Mouse (Mus musculus) splenic B cell, adult 2 months (primary cell): Measurements from ENCODE around the gene Usmg5.
A peak's percentile ranks its signal among the peaks of the same experiment; 100 is the strongest.
"Not testable (repeated sequence)": the region's sequence is repeated elsewhere in the genome, so short reads cannot be mapped to it uniquely, and the experiment has no call there.

Experiments
- DNase-seq: peaks from one replicate; pipeline ENCODE4 v3.0.0-alpha.2; 2011; ENCODE audit warnings: low read depth, low spot score
- H3K27me3 ChIP-seq: 2 replicates; pipeline ENCODE4 v1.6.1; 2012; ENCODE audit warnings: mild to moderate bottlenecking, low read length, moderate library complexity, mixed read lengths; ENCODE audit not compliant: control insufficient read depth, poor library complexity, insufficient read depth, severe bottlenecking
- H3K36me3 ChIP-seq: 2 replicates; pipeline ENCODE4 v1.6.1; 2012; ENCODE audit warnings: mild to moderate bottlenecking, low read length, moderate library complexity, mixed read lengths; ENCODE audit not compliant: control insufficient read depth, poor library complexity, insufficient read depth, severe bottlenecking

Usmg5 gene

DNA sequence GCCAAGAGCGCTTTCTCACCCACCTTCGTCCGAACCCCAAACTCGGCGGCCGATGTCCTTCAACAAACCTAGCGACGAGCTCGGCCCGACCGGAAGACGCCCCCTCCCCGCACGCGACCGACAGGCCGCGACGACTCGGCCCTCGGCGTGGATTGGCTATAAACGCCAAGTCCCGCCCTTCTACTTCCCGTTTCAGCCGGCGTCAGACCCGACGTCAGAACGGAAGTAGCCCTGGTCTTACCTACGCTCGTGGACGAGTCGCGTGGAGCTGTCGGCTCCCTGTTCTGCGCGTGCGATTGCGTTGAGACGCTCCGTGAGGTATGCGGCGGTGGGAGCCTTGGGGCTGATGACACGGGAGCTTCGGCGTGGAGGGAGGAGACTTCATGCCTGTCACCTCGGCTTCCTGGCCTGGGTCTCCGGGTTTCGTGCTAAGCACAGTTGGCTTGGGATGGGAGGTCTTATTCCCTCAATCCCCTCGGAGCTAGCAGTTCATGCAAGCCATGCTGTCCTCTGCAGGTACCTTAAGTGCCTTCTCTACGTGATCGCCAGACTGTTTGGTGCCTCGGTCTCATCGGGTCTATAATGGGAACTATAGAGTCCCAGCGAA, at the start of gene Usmg5, which contains the start of gene Pdcd11:
Usmg5 (minus strand) TSS at position 98 of the 607 bp plus-strand sequence.
Pdcd11 (plus strand) TSS at position 219 of the 607 bp plus-strand sequence.
- H3K27me3 ChIP-seq = no peaks in the 10 kb centered on the region
- peak; percentile 97 for DNase-seq
- peaks cover 5% of the 10 kb centered on the region; the same call in 1 of the 2 replicates for H3K36me3 ChIP-seq

DNA sequence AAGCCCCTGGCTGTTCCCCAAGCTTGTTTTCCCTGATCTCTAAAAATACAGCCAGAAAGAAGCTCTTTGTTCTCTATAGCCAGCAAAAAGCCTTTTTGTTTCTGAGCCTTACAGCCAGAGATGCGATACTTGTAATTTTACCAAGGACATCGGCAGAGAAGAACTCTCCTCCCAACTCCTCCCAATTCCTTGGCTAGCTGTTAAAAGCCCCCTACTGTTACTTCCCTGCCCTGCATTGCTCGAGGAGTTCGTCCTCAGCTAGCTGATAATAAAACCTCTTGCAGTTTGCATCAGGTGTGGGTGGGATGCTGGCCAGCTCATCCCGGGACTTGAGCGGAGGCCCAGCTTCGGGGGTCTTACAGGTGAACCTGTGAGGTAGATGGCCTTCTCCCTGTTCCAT, 49.2 kb upstream of the Usmg5 start:
- not testable (repeated sequence) for H3K36me3 ChIP-seq, H3K27me3 ChIP-seq, DNase-seq

DNA sequence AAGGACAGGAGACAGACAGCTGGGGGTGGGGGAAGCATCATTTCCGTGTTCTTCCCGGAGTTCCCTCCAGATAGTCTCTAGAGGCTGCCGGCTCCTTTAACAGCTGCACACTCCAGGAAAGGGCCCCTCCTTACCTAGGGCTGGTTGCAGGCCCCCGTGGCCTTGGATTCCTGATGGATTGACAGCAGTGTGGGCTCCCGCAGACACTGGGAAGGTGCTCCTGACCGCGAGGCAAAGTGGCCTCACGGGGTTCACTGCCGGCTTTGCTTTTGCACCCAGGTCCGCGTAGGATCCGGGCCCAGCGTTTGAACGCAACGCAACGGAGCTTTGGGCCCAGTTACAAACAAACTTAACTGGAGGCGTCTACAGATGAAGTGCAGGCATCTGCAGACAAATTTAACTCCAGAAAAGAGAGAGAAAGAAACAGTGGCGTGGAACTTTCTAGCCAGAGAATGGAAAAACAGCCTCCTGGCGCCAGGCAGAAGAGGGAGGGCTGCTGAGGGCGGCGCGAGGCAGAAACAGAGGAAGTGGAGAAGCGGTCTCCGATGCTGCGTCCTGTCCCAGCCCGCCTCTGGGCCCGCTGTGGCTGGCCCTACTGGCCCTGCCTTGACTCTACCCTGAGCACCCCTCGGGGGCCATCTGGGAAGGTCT, 47.4 kb upstream of the Usmg5 start, which contains the start of gene Calhm2:
Calhm2 (minus strand) TSS at position 524 of the 651 bp plus-strand sequence.
- no peaks in the 10 kb centered on the region for H3K27me3 ChIP-seq
- peaks cover 6% of the 10 kb centered on the region; the same call in 1 of the 2 replicates for H3K36me3 ChIP-seq
- peak; percentile 59 for DNase-seq

DNA sequence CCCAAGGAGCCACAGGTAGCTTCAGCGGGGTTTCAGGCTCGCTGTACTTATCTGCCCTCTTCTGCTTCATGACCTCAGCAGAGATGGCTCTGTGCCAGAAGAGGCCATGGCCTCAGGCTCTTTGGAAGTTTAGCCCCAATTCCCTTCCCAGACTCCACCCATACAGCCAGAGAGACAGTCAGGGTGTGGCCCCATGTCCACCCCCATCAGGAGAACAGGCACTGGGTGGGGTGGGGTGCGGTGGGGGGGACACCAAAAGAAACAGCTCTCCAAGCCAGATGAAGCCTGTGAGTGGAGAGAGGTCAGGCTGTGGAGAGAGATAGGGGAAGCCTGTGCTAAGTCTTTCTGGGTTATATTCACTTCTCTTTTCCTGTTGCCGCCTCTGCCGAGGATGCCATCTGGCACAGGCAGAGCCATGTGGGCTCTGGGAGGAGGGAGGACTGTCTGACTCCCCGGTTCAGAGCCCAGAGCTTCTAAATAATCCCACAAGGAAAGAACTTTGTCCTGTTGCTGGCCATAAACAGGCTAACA, 46.7 kb upstream of the Usmg5 start:
- peak; percentile 61 for DNase-seq
- H3K27me3 ChIP-seq = no peaks in the 10 kb centered on the region
- peaks cover 6% of the 10 kb centered on the region for H3K36me3 ChIP-seq

DNA sequence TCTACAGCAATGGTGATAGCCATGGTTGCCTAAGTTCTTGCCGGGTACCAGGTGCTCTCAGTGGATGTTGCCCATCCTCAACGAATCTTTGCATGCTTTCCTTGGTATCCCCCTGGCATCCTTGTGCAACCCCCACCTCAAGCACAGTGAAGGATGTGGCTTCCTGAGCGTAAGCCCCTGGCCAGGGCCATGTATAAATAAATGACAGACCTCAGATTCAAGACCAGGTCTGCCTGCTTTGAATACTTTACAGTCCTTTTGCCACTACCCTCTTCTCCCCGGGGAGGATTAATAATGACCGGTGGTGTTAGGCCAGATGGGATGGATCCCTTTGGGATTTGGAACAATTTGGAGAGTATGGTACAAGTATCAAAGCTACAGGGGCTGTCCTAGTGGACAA, 45.7 kb upstream of the Usmg5 start:
- H3K27me3 ChIP-seq = no peaks in the 10 kb centered on the region
- DNase-seq = no peak
- H3K36me3 ChIP-seq = peaks cover 9% of the 10 kb centered on the region

DNA sequence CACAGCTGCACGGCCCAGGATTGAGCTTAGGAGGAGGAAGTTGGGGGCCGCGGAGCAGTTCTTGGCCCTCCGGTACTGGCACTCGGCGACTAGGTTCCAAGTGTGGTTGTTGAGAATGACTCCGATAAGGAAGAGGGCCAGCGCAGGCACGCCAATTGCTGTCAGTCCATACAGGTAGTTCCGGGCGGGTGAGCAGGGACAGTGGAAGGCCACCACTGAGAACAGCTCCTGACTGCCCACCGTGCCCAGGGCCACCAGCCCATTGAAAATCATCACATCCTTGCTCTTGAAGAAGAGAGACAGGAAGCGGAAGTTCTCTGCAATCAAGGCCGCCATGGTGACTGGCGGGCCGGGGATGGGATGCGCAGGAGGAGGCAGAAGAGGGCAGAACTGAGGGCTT, 45.1 kb upstream of the Usmg5 start:
- no peak for DNase-seq
- H3K27me3 ChIP-seq = no peaks in the 10 kb centered on the region

DNA sequence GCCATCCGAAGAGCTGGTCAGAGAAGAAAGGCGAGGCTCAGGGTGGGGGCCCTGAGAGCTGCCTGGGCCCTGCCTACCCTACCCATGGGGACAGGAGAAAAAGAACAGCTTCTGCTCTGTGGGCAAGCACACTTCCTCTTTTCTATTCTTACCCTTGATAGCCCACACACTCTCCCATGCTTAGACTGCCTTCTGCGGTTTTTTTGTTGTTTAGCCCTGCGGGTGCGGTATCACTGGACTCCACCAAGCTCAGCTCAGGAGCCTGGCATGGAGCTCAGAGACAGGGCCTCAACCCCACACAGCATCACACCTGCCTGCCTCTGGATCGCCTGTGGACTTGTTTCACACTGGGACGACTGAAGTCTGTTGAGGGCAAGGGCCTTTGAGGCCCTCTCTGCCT, 42.7 kb upstream of the Usmg5 start:
- H3K36me3 ChIP-seq = peaks cover 16% of the 10 kb centered on the region
- no peaks in the 10 kb centered on the region for H3K27me3 ChIP-seq
- peak; percentile 85 for DNase-seq

More for the DNA sequence above, 45.1 kb upstream of the Usmg5 start:
- H3K36me3 ChIP-seq = peaks cover 9% of the 10 kb centered on the region

DNA sequence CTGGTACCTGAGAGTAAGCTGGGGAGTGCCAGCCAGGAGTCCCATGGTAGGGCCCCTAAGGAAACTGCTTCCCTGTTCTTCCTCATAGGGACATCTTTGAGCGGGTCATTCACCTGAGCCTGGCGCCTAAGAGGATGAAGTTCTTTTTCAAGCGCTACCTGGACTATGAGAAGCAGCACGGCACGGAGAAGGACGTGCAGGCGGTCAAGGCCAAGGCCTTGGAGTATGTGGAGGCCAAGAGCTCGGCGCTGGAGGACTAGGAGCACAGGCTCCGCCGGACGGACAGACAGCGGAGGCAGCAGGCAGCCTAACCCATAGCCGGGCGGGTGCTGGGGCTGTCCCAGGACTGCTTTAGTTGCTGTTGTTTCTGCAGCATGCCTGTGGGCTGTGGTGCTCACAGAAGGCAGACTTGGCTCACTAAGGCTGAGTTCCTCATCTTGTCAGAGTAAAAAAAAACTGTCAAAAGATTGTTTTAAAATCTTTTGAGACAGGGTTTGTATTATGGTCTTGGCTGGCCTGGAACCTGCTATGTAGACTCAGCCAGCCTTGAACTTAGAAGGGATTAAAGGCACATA, 40.2 kb upstream of the Usmg5 start:
- no peak for DNase-seq
- Histone ChIP-seq H3K27me3 (no peaks in the 10 kb centered on the region), H3K36me3 (peaks cover 19% of the 10 kb centered on the region)

DNA sequence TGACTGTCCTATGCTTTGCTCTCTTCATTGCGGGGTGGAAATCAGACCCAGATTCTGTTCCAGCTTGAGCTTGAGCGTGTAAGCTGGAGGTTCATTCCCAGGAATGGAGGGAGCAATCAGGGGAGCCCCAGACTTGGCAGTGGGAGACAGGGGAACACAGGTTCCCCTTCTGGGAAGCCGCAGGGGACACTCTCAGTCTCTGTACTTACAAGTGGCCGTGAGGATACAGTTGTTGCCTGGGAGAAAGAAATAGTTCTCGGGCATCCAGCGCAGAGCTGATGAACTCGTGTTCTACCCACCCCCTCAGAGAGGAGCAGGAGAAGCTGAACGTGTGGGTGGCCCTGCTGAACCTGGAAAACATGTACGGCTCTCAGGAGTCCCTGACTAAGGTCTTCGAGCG, 38.4 kb upstream of the Usmg5 start:
- Histone ChIP-seq H3K36me3 (peaks cover 14% of the 10 kb centered on the region), H3K27me3 (no peaks in the 10 kb centered on the region)
- no peak for DNase-seq

DNA sequence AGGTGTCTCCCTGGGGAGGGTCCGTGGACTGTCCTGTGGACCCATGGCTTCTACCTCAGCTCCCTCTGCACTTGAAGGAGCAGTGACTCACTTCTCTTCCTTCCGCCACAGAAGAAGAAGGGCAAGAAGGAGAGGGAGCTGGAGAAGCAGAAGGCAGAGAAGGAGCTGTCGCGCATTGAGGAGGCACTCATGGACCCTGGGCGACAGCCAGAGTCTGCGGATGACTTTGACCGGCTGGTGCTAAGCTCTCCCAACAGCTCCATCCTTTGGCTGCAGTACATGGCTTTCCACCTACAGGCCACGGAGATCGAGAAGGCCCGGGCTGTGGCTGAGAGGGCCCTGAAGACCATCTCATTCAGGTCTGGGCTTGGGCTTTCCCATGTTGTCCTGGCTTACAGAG, 37.7 kb upstream of the Usmg5 start:
- Histone ChIP-seq H3K27me3 (no peaks in the 10 kb centered on the region), H3K36me3 (peaks cover 14% of the 10 kb centered on the region)
- DNase-seq = no peak

DNA sequence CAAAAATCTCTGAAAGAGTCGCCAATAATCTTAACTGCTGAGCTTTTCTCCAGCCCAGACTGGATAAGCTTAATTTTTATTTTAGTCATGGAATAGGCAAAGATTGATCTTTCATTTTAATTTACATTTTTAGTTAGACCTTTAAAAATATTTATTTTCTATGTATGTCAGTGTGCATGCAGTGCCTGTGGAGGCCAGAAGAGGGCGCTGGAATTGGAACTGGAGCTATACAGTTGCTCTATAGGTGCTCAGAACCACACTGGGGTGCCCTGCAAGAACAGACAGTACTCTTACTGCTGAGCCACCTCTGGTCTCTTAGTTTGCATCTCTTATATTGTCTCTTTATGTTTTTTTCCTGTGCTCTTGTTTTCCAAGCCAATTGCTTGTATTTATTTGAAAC, 32.4 kb upstream of the Usmg5 start:
- DNase-seq = peak; percentile 82
- H3K36me3 ChIP-seq = peaks cover 4% of the 10 kb centered on the region
- H3K27me3 ChIP-seq = no peaks in the 10 kb centered on the region

DNA sequence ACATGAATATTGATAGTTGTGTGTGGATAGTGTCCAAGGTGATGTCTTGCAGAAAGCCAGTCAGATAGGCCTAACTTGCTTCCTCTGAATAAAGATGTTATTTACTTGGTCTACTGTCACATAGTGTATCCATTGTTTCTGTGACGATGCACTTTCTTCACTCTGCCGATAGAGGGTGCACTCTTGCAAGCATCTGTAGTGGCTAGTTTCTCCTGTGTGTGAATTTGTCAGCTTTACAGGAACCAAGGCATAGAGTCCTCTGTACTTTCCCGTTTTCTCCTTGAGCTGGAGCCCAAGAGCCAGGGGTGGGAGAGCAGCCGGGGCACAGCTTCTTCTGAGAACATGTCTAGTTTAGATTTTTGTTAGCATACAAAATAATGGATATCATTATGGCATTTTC, 30.6 kb upstream of the Usmg5 start:
- Histone ChIP-seq H3K36me3 (peaks cover 4% of the 10 kb centered on the region), H3K27me3 (no peaks in the 10 kb centered on the region)
- DNase-seq = peak; percentile 71

DNA sequence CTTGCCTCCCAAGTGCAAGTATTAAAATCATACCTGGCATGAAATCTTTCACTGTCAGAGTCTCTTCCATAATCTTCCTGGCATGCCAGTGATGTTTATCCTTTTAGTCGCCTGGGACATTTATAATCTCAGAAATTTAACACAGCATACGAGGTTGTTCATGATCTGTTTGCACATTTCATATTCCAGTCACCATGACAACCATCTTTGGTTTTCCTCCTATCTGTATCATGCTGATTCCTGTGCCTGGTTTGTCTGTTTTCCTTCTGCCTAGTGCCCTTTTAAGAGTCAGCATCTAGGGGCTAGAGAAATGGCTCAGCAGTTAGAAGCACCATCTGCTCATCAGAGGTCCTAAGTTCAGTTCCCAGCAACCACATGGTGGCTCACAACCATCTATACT, 28.2 kb upstream of the Usmg5 start:
- DNase-seq = no peak
- Histone ChIP-seq H3K27me3 (no peaks in the 10 kb centered on the region), H3K36me3 (peaks cover 1% of the 10 kb centered on the region; the same call in 1 of the 2 replicates)

DNA sequence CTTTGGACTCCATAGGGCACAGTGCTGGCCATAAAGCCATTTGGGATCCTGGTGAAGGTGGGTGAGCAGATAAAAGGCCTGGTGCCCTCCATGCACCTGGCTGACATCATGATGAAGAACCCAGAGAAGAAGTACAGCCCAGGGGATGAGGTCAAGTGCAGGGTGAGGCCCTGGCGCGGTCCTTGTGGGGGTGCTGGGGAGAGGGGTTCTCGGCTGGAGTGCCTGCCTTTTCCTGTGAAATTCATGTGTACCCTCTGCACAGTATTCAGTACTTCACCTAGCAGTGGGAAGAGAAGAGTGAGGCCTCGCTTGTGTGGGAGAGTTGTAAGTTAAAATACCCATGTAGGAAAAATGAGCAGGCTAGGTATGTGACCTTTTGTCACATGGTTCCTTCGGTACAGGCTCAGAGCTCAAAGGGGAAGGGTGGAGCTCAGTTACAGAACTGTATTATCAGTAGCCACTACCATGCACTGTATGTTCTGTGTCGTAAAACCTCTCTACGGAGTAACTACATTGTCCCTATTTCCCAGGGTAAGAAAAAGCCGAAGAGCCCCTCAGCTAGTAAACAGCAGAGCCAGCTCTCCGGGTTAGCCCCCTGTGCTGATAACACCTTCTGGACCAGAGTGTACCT, 14.3 kb upstream of the Usmg5 start:
- DNase-seq = no peak
- Histone ChIP-seq H3K27me3 (no peaks in the 10 kb centered on the region), H3K36me3 (peaks cover 18% of the 10 kb centered on the region)

DNA sequence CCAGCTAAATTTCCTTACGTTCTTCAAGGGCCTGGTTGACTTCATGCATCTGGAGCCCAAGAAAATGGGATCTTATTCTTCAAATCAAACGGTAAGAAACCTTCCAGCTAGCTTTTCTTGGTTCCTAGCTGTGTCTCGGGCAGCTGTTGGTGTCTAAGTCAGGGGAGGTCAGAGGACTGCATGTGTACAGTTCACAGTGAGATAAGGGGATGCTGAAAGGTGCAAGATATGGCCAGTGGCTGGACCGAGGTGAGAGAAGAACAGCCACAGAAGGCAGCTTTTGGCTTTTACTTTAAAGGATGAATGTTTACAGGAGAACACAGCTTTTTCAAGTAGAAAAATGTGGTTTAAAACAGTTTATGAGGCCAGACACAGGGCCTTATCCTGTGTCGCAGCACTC, 10.6 kb upstream of the Usmg5 start:
- peaks cover 14% of the 10 kb centered on the region for H3K36me3 ChIP-seq
- no peak for DNase-seq

More for the DNA sequence above, 10.6 kb upstream of the Usmg5 start:
- H3K27me3 ChIP-seq = no peaks in the 10 kb centered on the region
